Mouse (Mus musculus): ENCODE measurements at regions not wholly inside any gene's neighbourhood (a gene's known extent, or its start where the extent isn't known, plus 50 kb on each side); places are given as distances from the start of the nearest gene placed in this dataset.

DNA sequence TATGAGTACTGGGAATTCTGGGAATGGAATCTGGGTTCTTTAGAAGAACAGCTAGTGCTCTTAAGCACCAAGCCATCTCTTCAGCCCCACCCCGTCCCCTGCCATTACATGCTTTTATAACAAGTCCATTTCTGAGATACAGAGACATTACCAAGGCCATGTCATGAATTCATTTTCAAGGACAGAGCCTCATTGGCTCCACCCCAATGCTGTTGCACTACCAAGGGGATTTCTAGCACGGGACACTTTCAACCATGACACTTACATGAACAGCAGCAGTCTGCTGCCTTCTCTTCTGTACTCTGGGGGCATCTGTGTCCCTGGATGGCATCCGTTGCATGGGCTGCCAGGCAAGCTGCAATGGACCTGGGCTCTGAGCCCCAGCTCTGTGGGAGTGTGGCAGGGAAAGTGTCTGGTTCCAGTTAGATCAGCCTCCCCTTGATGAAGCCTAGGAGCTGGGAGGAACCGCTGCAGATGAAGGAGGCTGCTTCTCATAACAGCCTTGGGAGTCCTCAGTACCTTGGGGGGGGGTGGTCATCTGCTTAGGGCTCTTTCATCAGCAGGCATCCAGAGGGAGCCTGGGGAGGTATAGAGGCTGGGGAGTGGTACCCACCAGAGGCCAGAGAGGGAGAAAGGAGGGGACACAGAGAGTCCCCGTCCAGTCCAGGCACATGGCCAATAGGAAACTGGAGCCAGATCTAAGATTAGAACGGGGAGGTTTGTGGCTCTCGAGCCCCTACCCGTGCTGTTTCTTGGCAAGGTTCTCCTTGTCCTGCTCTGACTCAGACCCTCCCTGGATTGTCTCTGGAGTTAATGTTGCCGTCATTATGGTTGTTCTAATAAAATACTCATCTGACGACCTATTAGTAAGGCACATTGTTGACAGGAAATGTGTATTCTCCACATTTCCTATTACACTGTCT is 52.4 kb upstream of the Ctbp2 start:
- ATAC-seq (ENCODE audit: insufficient read depth) = 0 out of 2 replicates have a peak, but pooled peaks have one; percentile 18
- no peak overlapping the region for H3K4me3 ChIP-seq (ENCODE audit: insufficient read depth in 1 of 2, low read depth in 2 of 2, low read length in 2 of 2)
- no peaks in the 10 kb centered on the region for H3K9me3 ChIP-seq (ENCODE audit: control insufficient read depth, low read length)
- H3K36me3 ChIP-seq (replicated peaks; ENCODE audit: control insufficient read depth, insufficient read depth, low read depth) = no peaks in the 10 kb centered on the region
- H3K9ac ChIP-seq (replicated peaks) = no peak overlapping the region
- DNase-seq (ENCODE audit: low read depth in 3 of 3, low spot score in 3 of 3) = no peak
- WGBS (ENCODE audit: insufficient replicate concordance) = 29% methylated on average over 10 of the region's 10 CpGs
- no peak overlapping the region for H3K27ac ChIP-seq
- no peak for TF ChIP-seq EP300 (IDR thresholded peaks at IDR 0.05; ENCODE audit: low read depth)
- H3K4me2 ChIP-seq (ENCODE audit: low read depth) = no peak overlapping the region
- H3K27me3 ChIP-seq (ENCODE audit: control insufficient read depth, insufficient read depth, low read length) = no peaks in the 10 kb centered on the region
- no peaks in the 10 kb centered on the region for H3K4me1 ChIP-seq (replicated peaks; ENCODE audit: control insufficient read depth in 2 of 2, insufficient read depth in 2 of 2, low read length in 1 of 2)
